Mouse (Mus musculus): Measurements from ENCODE around the gene Mfsd11. TPM values are rescaled to one million over a fixed set of nuclear protein-coding genes. Genes with fewer than 3 reads are reported as not detected.

Gene Mfsd11
- 10 to 100 TPM; 22.3 to 27.2 TPM for total RNA-seq (2021)
- long read RNA-seq, experiment 1, transcript Mfsd11-201 (13 exons, 3,298 nt): major isoform, 8 of 20 reads
- long read RNA-seq, experiment 1, partial matches to known transcripts: 2 of 20 reads
- long read RNA-seq, experiment 1, other reads (novel, unspliced or antisense): 10 of 20 reads
- long read RNA-seq, experiment 2, transcript Mfsd11-201 (13 exons, 3,298 nt): major isoform, 5 of 30 reads
- long read RNA-seq, experiment 2, partial matches to known transcripts: 2 of 30 reads
- long read RNA-seq, experiment 2, other reads (novel, unspliced or antisense): 20 of 30 reads

- DNase-seq: peak; percentile 86
- intact Hi-C loops (cut with DNase I; ENCODE audit: low total_unique reads): no loop called here
Observed at GRCm38 (mm10) chr11:116852291-116852890, at the start of gene Mfsd11. Mfsd11 (plus strand) TSS chr11:116852440.

DNA sequence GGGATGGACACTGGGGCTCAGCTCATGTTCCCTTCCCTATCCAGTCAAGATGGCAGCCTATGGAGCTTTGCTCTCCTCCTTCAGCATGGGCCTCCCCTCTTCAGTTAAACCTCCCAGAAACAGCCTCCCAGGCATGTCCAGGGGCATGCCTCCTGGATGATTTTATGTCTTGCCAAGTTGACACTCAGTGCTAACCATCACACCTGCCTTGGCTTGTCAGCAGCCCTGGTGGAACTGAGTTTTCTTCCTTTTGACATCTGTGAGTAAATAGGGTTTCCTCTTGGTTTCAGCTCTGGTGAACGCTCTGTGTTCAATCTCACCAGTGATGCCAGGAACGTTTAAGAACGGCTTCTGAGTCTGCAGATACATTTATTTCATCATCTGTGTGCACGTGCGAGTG is 49.5 kb upstream of the Mfsd11 start:
- intact Hi-C loops (cut with DNase I; ENCODE audit: low total_unique reads): no loop called here
- DNase-seq: no peak

GRCm38 (mm10) chr11:116806136-116807071 is 45.8 kb upstream of the Mfsd11 start:
- intact Hi-C loops (cut with DNase I; ENCODE audit: low total_unique reads): loop anchor here (5.0 kb wide), 1 partner anchor 149 kb away; no protein-coding TSS in a partner anchor
- DNase-seq: peak; percentile 52

DNA sequence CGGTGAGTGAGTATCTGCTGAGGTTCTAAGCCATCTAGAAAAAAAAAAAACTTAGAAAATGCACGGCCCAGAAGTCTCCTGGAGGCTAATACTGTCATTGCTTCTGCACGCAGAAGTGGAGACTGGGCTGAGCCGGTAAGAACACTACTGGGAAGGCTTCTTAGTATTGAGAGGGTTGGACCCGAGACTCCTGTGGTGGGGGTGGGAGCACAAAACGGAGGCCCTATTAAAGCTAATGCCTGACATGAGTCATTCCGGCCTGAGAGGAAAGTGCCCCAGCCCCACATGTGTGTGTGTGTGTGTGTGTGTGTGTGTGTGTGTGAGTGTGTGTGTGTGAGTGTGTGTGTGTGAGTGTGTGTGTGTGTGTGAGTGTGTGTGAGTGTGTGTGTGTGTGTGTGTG is 45.1 kb upstream of the Mfsd11 start:
- intact Hi-C loops (cut with DNase I; ENCODE audit: low total_unique reads): loop anchor here (5.0 kb wide), 1 partner anchor 150 kb away; no protein-coding TSS in a partner anchor
- DNase-seq: peak; percentile 13

DNA sequence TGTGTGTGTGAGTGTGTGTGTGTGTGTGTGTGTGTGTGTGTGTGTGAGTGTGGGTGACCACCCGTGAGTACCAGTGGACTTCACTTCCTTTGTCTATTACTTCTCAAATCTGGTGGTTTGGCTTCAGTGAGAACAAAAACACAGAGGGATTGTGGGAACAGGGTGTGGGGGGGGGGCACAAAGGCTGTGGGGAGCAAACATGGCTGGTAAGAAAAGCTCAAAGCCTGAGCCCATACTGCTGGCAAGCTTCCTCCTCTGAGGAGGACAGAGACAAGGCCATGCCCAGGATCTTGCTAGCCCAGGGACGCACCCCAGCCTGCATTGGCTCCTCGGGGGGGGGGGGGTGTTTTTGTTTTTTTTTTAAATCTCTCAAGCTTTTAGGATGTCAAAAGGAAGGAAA is 44.7 kb upstream of the Mfsd11 start:
- intact Hi-C loops (cut with DNase I; ENCODE audit: low total_unique reads): loop anchor here (5.0 kb wide), 1 partner anchor 150 kb away; no protein-coding TSS in a partner anchor
- DNase-seq: no peak

- peak; percentile 88 for DNase-seq
- intact Hi-C loops (cut with DNase I; ENCODE audit: low total_unique reads): loop anchor here (5.0 kb wide), 1 partner anchor 151 kb away; no protein-coding TSS in a partner anchor
Observed at GRCm38 (mm10) chr11:116807938-116808606, 44.2 kb upstream of the Mfsd11 start.

- intact Hi-C loops (cut with DNase I; ENCODE audit: low total_unique reads): loop anchor here (5.0 kb wide), 1 partner anchor 152 kb away; no protein-coding TSS in a partner anchor
- peak; percentile 14 for DNase-seq
Observed at GRCm38 (mm10) chr11:116808811-116809395, 43.3 kb upstream of the Mfsd11 start.

GRCm38 (mm10) chr11:116809520-116809919 is 42.7 kb upstream of the Mfsd11 start:
- no peak for DNase-seq
- intact Hi-C loops (cut with DNase I; ENCODE audit: low total_unique reads): loop anchor here (5.0 kb wide), 1 partner anchor 152 kb away; no protein-coding TSS in a partner anchor

- intact Hi-C loops (cut with DNase I; ENCODE audit: low total_unique reads): no loop called here
- DNase-seq: no peak
Observed at GRCm38 (mm10) chr11:116810528-116810927, 41.7 kb upstream of the Mfsd11 start.

DNA sequence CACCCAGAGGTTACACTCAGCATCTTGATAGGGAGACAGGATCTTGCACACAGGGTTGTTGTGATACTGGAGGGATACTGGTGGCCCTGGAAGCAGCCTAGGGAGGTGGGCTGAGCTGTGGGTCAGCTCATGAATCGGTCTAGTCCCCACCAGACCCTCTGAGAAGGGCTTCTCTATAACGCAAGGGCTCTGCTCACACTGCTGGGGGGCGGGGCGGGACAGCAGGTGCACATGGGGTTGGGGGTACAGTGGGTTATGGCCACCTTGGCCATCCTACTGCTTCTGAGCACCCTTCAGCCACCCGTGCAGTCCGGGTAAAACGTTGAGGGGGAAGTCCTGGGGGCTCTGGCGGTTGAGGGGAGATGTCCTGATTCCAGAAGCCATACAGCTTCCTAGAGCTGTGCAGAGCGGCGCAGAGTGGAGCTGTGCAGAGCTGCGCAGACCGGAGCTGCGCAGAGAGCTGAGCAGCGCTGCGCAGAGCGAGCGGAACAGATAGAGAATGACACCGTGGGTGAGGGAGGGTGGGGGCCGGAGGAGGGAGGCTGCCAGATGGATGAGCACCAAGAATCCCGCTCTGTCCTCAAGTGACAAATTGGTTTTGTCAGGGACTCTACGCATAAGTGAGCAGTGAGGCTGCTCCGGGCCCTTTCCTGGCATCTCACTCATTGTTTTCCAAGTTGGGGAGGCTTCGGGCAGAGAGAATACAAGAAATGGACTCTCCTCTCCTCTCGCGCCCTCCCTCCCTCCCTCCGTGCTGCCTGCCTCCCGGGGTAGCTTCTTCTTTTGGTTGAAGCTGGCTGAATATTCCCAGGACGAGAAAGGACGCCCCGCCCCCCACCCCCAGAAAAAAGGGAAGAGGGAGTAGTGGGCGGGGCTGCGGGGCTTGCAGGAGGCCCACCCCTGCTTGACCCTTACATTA is 41.0 kb upstream of the Mfsd11 start:
- intact Hi-C loops (cut with DNase I; ENCODE audit: low total_unique reads): no loop called here
- DNase-seq: peak; percentile 61

- intact Hi-C loops (cut with DNase I; ENCODE audit: low total_unique reads): no loop called here
- DNase-seq: no peak
Observed at GRCm38 (mm10) chr11:116812793-116813529, 39.3 kb upstream of the Mfsd11 start.

- intact Hi-C loops (cut with DNase I; ENCODE audit: low total_unique reads): no loop called here
- no peak for DNase-seq
Observed at GRCm38 (mm10) chr11:116813610-116814009, 38.6 kb upstream of the Mfsd11 start.

DNA sequence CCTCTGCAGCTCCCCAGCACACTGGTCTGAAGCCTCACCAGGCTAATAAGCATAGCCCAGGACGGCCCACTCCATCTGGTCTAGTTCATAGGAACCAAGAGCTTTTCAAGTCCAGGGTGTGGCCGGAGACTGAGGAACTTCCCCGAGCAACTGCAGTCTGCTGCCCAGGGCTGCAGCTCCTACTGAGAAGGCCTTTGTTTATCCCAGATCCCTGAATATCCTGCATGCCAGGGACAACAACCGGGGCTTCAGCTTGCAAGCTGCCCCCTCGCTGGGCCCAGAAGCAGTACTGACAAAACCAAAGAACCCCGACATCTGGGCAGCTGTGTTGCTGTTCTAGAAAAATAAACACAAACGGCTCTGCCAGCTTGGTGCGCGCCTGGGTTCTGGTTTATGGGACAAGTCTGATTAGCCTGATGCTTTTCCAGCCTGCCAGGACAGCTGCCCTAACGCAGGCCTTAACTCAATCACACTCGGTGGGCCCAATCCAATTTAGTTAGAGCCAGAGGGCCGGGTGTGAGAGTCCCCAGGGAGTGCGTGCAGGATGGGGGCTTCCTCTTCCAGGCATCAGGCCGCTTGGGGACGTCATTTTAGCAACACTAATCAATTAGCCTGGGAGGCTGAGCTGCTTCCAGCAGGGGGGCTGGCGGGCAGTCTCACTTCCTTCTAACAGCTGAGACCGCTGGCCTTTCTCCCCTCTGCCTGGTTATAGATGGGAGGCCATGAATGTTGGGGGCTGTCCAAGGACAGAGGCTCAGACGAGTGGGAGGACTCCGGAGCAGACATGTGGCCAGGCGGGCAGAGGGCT is 38.0 kb upstream of the Mfsd11 start:
- DNase-seq: peak; percentile 87
- intact Hi-C loops (cut with DNase I; ENCODE audit: low total_unique reads): no loop called here

DNA sequence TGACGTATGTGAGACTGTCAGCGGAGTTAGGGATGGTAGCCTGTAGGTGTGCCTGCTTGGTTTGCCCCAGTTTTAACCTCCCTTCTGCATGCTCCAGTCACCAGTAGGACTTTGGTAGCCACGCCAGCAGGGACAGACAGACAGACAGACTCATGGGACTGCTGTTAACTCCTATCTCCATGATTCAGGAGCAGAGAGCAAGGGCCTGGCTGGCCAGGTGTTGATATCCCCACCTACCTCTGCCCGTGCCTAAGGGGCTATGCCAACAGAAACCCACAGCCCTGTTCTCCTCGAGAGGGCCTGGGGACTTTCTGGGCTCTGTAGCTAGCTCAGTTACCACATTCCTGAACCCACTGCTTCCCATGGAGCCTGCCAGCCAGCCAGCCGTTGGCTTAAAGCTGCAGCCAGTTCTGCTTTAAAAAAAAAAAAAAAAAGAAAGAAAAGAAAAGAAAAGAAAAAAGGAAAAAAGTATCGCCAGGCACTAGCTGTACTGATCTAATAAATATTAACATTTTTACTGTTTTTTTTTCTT is 37.3 kb upstream of the Mfsd11 start:
- DNase-seq: no peak
- intact Hi-C loops (cut with DNase I; ENCODE audit: low total_unique reads): no loop called here

DNA sequence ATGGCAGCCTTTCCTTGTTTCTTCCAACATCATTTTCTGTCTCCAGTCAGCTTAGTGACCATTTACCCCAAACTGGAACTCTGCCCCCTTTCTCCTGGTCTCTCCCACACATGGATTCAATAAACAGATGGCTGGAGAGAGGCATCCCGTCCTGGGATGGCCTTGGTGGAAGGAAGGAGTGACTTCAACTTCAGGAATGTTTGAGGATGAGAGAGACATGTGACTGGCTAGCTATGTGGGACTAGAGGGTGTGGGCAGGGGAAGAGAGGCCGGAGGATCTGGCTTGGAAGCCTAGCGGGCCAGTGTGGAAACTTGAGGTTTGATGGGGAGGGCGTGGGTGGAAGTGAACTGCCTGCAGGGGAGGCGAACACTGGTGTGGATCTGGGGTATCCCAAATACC is 35.5 kb upstream of the Mfsd11 start:
- intact Hi-C loops (cut with DNase I; ENCODE audit: low total_unique reads): no loop called here
- peak; percentile 71 for DNase-seq

GRCm38 (mm10) chr11:116817567-116817966 is 34.7 kb upstream of the Mfsd11 start:
- intact Hi-C loops (cut with DNase I; ENCODE audit: low total_unique reads): no loop called here
- no peak for DNase-seq

Data from gastrocnemius, postnatal 14 days (tissue).